Mouse (Mus musculus) ES-E14 (cell line): ENCODE results near the gene Cxcr5.

Experiments used
- CHD2 ChIP-seq: IDR thresholded peaks from 2 replicates; pipeline ENCODE4 v1.6.1; 2014; ENCODE audit warnings: mild to moderate bottlenecking, low read depth, low read length, inconsistent platforms
- HCFC1 ChIP-seq: IDR thresholded peaks from 2 replicates; pipeline ENCODE4 v1.6.1; 2012; ENCODE audit warnings: low read length, inconsistent platforms, borderline replicate concordance; ENCODE audit not compliant: insufficient read depth
- MAFK ChIP-seq: IDR thresholded peaks from 2 replicates; pipeline ENCODE4 v1.6.1; 2014; ENCODE audit warnings: mild to moderate bottlenecking, low read depth, low read length, inconsistent platforms; ENCODE audit not compliant: insufficient read depth
- ZC3H11A ChIP-seq: IDR thresholded peaks from 2 replicates; pipeline ENCODE4 v1.6.1; 2012; ENCODE audit warnings: low read depth, mild to moderate bottlenecking, inconsistent platforms, low read length, borderline replicate concordance
- ZNF384 ChIP-seq: IDR thresholded peaks from 2 replicates; pipeline ENCODE4 v1.6.1; 2012; ENCODE audit warnings: low read depth, low read length, inconsistent platforms

- TF ChIP-seq ZC3H11A: no peak
- TF ChIP-seq CHD2: no peak
- TF ChIP-seq ZNF384: no peak
- no peak for TF ChIP-seq MAFK
- no peak for TF ChIP-seq HCFC1
Observed at GRCm38 (mm10) chr9:44561597-44561996, at the start of gene Cxcr5.
